Mouse (Mus musculus) kidney, postnatal 4 days (tissue): ENCODE measurements around the gene Nufip1.

Source experiments
- DNase-seq, 2 experiments: peaks; one replicate each; pipeline ENCODE4 v3.0.0; 2021; ENCODE audit warnings: mixed read lengths in 2 of 2

The Nufip1 gene

DNA sequence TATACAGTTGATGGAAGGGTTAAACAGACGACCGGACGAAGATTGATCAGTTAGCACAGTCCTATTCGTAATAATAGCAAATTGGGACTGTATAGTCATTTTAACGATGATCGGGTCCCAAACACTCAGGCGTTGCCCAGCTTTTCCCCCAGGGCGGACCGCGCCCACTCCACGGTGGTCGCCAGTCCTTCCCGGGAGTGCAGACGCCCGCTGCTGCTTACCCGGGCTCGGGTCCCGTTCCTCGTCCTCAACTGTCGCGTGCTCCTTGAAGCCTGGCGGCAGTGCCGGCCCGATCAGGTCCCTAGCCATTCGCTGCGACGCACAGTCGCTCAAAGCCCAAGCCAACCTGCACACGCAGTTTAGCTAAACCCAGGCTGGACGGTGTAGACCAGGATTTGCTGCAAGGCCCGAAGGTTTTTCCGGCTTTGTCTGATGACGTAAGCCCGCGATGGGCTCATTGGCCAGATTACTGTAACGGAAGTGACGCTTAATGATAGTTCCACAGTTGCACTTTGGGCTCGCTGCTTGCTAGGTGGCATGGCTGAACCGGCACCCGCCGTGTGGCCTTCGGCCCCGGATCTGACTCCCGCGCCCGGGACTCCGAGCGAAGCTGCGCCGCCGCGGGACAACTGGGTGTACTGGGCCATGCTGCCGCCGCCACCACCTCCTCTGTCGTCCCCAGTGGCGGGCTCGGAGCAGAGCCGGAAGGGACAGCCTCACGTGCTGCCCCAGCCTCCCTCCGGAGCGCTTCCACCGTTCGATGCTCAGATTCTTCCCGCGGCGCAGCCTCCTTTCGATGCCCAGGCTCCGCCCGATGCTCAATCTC lies at the start of gene Nufip1, which contains the start of gene Gpalpp1:
Gene Nufip1 (plus strand): TSS at position 496 of the 826 bp plus-strand sequence.
Gene Gpalpp1 (minus strand): TSS at position 365 of the 826 bp plus-strand sequence.
- DNase-seq, result peak; percentile 89 to 93

DNA sequence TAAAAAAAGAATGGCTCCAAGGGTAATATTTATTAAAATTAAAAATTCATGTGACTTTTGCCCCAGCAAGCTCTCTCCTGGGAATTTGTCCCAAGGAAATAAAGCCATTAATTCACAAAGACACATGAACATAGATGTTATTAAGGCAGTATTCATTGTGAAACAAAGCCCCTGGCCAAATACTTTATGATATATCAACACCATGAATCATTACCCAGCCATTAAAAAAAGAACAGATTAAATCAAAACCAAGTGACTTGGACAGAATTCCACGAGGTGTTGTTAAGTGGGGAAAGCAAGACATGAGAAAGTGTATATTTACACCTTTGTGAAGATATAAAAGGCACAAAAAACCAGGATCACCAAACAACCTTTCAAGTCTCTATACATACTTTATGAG lies 43.5 kb upstream of the Nufip1 start:
- DNase-seq, result peak in 1 of 2 experiments; percentile 21

DNA sequence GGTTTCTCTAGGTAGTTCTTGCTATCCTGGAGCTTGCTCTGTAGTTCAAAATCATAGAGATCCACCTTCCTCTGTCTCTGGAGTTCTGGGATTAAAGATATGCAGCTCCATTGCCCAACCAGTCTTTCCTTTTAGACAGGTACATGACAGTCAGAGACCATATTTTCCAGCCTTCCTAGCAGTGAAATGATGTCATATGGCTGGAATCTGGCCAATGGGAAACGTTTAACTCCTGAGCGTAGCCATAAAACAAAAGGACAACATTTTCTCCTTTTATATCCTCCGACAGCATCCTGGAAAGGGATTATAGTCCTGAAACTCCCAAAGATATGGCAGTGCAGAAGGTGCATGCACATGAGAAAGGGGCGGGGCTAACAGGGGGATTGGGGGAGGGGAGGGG lies 42.4 kb upstream of the Nufip1 start:
- no peak for DNase-seq

DNA sequence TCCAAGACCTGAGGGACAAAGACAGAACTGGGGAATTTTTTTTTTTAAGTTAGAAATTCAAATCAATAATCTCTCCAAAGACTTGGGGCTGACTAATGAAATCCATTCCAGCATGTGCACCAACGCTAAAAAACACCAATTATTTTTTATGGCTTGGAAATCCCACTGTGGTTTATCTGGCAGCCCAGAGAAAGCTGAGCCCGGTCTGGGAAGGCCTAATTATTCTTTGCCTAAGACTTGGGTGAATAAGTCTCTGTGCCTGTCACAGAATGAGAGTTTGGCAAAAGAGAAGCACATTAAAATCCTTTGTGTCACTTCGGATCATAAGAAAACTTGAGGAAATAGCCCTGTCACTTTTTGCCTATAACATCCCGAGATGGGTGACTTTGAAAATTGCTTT lies 41.4 kb upstream of the Nufip1 start:
- no peak for DNase-seq

DNA sequence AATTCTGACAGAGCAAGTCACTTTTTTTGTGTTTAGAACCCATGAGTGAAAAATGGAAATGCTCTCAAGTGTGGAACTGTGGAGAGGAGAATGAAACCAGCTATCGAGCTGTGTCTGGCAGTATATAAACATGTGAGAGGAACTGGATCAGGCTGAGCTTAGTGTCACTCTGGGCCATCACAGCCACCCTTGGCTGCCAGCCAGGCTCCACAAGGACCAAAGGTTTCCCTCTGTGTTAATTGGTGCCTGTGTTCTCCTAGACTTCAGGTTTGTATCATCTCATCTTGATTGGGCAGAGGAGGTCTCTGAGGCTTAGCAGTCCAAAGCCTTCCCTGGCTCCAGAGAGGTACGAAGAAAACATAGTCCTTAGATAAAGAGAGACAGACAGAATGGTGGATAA lies 38.1 kb upstream of the Nufip1 start:
- DNase-seq, result peak; percentile 22 to 40

DNA sequence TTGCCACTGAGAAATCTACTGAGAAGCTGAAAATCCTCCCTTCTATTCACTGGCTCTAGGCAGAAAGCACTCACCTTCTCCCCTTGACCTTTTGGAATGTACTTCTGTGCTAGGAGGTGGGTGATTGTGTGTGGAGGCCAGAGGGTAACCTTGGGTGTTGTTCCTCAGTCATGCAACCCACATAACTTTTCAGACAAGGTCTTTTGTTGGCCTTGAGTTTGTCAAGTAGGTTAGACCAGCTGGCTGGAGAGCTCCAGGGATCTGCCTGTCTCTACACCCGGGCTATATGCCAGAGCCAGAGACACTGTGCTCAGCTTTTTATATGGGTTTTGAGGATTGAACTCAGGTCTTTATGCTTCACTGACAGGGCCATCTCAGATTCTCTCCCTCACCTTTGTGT lies 36.5 kb upstream of the Nufip1 start:
- DNase-seq, result no peak

DNA sequence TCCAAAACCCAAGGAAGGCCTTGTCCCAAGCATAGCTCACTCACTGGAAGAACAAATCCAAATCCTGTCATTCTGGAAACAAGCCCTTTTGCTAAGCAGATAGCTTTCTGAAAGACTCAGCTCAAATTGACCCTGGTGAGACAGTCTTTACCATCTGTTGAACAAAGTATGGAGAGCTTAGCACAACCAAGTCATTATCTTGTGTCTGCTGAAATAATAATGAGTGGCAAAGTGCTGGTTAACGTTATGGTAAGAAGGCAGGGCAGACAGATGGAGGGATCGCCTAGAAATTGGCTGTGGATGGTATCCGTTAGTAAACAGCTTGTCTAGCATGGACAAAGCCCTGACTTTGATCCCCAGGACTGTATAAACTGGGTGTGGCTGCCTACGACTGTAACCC lies 35.0 kb upstream of the Nufip1 start:
- DNase-seq, result no peak

DNA sequence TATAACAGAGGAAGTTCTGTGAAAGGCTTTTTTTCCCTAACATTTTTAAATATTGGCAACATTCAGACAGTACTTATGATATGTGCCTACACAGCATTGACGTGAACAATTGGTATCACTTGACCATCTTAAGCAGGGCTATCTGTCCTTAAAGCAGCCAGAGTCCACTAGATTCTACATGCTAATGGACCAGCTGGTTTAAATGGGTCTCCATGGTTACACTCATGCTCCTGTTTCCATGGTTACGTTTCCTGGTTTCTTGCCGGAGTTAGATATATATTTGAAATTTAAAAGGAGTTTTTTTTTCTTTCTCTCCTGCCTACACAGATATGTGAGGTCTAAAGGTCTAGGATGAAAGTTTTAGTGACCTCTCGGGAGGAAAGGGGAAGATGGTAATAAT lies 34.1 kb upstream of the Nufip1 start:
- DNase-seq, result no peak

DNA sequence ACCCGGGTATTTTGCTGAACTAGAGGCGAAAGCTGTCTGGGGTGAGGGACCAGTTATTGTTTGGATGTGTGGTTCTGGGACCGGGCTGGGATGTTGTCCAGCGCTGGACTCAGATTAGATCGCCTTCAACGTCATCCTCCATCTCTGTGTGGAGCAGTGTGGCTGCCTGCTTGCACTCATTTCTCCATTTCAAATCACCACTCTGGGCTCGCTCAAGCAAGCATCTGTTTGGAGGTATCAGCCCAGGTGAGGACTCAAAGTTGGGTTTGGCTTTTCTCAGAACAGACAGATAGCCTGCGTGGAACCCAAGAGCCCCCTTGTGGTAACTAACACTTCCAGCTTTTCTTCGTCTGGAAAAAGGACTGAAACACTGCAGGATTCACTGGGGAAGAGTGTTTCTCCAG lies 33.6 kb upstream of the Nufip1 start:
- DNase-seq, result peak; percentile 59 to 72

DNA sequence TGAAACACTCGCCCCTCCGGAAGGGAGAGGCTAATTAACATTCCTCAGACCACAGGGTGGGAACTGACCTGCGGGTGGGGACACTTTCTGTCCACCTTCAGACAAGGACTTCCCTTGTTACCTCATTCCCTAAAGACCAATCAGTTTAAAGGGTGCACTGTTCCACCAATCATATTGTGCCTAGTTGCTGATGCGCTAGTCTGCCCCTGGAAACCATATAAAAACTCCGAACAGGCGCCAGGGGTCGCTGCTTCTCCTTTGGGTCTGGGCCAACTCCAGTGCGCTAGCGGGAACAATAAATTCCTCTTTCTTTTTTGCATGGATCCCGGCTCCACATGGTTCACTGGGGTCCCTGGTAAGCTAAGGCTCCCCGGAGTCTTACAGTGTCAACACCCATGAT lies 29.2 kb upstream of the Nufip1 start:
- DNase-seq, result peak; percentile 42 to 46

DNA sequence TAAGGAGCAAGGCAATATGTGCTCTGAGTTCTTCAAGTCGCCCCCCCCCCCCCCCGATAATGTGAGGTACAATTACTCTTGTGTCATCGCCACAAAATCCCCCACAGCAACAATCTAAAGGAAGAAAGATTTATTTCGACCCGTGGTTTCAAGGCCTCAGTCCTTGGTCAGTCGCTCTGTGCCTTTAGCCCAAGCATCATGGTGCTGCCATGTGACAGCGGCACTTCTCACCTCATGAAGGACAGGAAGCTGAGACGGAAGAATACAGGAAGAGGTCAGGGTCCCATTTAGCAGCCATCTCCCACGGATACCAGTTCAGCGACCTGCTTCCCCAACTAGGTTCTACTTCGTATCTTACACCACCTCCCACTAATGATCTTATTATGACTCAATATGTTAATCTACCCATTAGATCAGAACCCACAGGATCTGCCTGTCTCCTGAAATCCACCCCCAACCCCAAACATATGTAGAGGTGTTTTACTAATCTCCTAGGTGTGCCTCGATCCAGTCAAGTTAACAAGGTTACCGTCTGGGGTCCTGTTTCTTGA lies 28.5 kb upstream of the Nufip1 start:
- no peak for DNase-seq

DNA sequence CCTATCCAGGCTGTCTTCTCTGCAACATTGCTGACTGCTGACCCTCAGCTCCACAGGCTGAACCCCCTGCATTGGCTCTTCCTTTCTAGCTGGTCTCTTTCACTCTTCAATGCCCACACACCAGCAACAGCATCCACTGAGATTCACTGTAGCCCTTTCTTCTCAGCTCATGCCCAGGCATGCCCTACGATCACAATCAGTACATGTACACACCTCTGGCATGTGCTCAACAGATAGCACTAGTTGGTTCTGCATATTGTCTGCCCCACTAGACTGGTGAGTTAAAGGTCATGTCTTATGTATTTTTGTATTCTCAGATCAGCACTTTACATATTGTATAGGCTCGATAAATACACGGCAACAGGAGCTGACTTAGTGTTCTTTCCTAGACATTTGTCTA lies 26.5 kb upstream of the Nufip1 start:
- DNase-seq, result no peak

DNA sequence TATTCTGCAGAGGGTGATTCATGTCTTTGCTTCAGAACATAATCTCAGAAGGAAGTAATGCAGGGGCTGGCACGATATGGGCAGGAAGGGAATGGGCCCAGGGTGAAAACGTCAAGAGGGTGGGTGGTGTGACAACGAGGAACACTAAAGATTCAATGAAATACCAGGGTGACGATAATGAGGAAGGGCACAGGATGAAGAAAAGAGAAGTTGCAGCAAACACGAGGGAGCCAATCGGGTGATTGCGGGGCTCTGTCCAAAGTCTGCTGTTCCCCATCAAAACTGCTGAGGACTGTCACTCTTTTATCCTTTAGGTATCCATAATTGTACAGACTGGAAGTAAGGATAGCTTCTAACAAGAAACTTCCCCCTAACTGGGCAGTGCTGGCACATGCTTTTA lies 13.4 kb upstream of the Nufip1 start:
- no peak for DNase-seq

DNA sequence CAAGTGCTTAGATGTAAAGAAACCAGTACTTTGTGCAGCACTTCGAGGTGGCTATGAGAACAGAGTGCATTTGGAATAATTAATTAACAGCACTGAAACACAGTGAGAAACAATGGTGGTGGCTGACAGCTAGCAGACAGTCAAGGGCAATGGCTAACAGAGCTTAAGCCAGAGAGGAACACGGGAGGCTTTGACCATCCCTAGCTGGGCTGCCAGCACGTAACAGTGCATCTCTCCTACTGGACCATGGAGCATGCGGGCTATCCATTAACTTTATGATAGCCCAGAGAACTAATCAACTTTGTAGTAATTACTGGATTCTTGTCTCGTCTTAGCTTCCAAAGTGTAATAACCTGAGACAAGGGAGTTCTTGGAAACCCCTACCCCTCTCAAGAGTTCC lies 12.9 kb upstream of the Nufip1 start:
- peak in 1 of 2 experiments; percentile 41 for DNase-seq

DNA sequence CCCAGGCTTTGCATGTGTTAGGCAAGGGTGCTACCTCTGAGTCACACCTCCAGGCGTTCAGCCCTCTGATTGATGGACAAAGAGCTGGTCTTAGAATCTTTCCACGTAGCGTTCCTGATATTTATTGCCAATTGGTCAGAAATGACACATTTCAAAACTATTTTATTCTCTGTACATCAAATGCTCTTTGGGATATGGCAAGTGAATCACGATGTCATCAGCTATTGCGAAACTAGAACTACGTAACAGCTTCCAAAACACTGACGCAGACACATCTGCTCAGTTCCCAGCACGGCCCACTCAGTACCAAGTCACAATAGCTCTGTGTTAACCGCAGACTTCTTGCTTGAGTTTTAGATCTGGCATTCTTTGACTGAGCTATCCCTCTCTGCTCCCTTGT lies 11.1 kb upstream of the Nufip1 start:
- DNase-seq, result no peak

DNA sequence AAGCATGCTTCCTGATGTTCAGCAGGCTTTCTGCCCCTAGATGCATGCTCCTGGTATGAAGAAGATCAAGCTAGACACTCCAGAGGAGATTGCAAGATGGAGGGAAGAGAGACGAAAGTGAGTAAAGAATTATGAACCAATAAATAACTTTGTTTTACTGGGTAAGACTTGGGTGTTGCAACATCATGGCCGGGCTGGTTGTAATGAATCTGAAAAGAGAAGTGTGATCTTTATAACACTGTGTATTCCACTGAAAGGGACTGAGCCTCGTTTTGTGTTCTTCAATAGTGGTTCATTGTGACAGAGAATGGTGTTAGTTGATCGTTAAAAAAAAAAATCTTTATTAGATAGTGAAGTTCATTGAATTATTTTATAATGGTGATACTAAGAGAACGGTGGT lies 5.1 kb downstream of the Nufip1 start:
- DNase-seq, result no peak

DNA sequence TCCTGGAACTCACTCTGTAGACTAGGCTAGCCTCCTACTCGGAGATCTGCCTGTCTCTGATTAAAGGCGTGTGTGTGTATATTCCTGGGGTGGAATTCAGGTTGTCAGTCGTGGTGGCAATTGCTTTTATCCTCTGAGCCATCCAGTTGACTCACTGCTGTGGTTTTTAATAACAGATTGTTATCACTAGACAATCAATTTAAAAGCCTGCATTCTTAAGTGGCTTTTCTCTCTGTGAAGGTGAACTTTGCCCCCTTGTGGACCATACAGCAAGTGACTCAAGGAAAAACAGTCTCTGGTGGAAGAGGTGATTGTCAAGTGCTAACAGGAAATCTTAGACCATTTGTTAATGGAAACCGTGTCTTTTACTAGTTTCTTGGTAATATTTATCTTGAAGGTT lies 8.3 kb downstream of the Nufip1 start:
- no peak for DNase-seq

DNA sequence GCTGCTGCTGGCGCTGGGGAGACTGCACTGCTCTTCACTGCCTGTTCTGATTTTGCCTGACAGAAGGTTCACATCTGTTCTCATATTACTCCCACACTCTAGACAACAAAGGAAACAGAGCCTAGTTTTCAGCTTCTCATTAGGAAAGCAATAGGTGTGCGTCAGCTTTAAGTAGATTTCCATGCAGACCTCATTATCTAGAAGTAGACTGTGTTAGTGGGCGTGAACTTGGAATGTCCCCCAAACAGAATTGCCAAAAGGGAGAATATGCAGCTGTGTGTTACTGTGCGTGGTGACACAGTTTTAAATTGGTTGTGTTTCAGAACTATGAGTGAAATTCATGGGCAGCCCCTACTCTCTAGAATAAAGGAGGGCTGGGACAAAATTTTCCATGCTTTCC lies 9.8 kb downstream of the Nufip1 start:
- DNase-seq, result peak in 1 of 2 experiments; percentile 13

DNA sequence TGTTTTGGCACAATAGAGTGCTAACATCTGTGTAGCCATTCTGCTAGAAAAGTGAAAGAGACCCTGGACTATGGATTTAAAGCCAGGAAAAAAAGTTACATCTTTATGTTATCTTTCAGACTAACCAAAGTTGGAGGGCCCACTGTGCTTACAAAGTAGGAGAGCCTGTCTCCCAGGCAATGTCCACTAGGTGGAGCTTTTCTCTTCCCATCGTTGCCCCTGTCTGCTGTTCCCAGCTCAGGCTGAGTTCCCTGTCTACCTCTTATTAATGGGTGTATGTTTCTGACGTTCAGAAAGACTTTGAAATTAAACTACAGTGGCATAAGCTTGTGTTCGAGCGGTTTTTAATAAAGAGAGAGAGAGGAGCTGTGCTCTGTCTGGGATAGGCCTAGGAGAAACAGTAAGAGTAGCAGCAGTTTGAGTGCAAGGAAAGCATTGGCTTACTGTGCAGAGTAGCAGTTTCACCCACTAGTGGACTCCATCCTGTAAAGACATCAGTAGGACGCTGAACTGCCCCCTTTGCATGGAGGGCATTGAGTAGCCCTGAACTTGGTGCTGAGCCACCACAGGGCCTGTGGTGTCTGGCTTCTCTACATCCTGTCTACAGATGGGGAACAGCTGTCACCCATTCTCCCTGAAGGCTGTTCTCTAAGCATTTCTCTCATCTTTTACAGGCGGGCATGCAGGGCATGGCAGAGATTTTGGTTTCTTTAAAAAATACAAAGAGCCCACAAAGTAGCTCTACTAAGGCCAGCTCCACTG lies 11.4 kb downstream of the Nufip1 start:
- DNase-seq, result peak; percentile 62 to 68

DNA sequence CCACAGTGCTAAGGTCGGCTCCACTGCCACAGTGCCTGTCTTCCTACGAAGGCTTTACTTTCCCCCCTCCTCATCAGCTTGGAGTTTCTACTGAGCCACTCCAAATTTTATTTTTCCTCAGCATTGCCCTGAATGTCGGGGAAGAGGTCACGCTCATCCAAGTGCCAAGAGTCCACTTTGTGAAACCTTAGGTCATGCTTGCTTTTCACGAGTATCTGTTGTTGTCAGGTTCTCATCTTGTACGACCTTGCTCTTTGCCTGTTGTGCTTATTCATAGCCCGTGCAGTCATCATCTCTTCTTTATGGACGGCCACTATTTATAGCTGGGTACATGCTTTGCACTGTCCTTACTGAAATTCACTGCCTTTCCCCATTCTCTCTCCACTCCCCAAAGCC lies 12.0 kb downstream of the Nufip1 start:
- no peak for DNase-seq

DNA sequence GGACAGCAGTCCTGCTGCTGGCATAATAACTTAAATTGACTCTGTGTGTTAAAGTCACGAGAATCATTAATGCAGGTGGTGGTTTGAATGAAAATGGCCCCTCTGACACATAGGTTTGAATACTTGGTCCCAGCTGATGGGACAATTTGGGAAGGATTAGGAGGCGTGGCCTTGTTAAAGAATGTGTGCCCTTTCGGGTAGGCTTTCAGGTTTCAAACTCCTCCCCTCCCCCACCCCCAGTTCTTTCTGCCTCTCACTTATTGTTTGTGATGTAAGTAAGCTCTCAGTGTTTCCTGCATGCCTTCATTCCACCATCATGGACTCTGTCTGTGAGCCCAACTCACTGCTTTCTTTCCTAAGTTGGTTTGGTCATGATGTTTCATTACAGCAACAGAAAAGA lies 16.6 kb downstream of the Nufip1 start:
- no peak for DNase-seq

DNA sequence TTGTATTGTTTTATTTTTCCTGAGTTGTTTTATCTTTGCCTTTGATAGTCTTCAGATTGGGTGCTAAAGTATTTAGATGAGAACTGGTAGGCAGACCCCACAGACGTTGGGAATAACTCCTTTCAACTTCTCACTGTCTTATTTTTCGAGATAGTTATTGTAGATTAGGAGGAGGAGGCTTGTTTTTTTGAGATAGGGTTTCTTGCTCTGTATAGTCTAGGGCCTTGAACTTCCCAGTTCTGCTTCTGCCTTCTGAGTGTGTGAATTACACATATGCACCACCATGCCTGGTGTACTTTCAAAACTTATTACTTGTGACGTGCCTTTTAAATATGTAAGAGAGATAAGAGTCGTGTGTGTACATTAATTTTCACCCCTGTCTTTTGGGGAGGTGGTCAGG lies 17.5 kb downstream of the Nufip1 start:
- DNase-seq, result no peak

DNA sequence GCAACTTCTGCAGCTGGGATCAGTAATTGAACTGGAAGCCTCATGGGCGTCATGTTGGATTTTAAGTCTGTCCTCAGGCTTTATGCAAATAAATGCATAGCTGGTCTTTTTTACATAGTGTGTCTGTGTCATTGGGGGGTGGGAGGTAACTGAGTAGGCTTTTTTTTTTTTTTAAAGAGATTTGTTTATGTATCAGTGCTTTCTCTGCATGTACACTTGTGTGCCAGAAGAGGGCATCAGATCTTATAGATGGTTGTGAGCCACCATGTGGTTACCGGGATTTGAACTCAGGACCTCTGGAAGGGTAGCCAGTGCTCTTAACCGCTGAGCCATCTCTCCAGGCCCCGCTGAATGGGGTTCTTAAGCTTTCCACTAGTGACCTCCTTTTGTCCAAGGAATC lies 24.3 kb downstream of the Nufip1 start:
- DNase-seq, result no peak

DNA sequence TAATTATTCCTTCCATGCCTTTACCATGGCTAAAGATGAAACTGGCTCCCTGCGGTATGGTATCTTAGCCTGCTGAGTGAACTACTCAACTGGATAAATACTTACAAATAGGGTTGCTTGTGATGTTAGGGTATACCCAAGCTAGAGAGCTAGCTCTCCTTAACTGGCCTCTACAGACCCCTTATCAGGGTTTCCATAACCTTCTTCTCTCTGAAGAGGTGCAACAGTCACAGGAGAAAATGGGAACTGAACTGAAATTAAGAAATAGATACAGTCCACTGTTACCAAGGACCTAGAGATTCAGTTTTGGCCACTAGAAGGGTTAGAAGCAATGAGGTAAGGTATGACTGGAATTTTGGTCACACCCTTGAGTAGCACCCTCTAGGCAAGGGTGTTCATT lies 34.6 kb downstream of the Nufip1 start:
- DNase-seq, result no peak
